Mouse (Mus musculus): Measurements from ENCODE around the gene AB124611. TPM values are rescaled to one million over a fixed set of nuclear protein-coding genes. Genes with fewer than 3 reads are reported as not detected.
A peak's percentile ranks its signal among the peaks of the same experiment; 100 is the strongest.
"Not testable (repeated sequence)": the region's sequence is repeated elsewhere in the genome, so short reads cannot be mapped to it uniquely, and the experiment has no call there.

The AB124611 gene
- total RNA-seq, 2 experiments from 2014 or later = 1.5 TPM

GRCm38 (mm10) chr9:21592703-21593121, 66.7 kb downstream of the AB124611 start, which contains the start of the genes Timm29 and Yipf2:
Gene Timm29 (plus strand): TSS chr9:21592722.
Gene Yipf2 (minus strand): TSS chr9:21592828.
- intact Hi-C loops (cut with DNase I) = loop anchor here (2.0 to 5.0 kb wide), 2 partner anchors 24 to 45 kb away; partner anchors contain the start of genes Carm1 and Smarca4
- peak; percentile 80 for DNase-seq (ENCODE audit: low spot score)

- no peak for DNase-seq (ENCODE audit: low spot score)
- intact Hi-C loops (cut with DNase I) = loop anchor here (2.0 to 5.0 kb wide), 2 partner anchors 24 to 46 kb away; partner anchors contain the start of genes Carm1 and Smarca4
These were observed 67.2 kb downstream of the AB124611 start for GRCm38 (mm10) chr9:21593122-21593721.

GRCm38 (mm10) chr9:21594350-21594749, 68.4 kb downstream of the AB124611 start:
- intact Hi-C loops (cut with DNase I) = loop anchor here (5.0 kb wide), 1 partner anchor 47 kb away; the partner anchor contains the start of gene Carm1
- DNase-seq (ENCODE audit: low spot score) = not testable (repeated sequence)

- intact Hi-C loops (cut with DNase I) = loop anchor here (5.0 kb wide), 1 partner anchor 48 kb away; the partner anchor contains the start of gene Carm1
- DNase-seq (ENCODE audit: low spot score) = no peak
These were observed 68.9 kb downstream of the AB124611 start for GRCm38 (mm10) chr9:21594838-21595237.

Small RNAs within 50 kb of the gene (microRNA-seq; reads per million reads assigned to microRNA genes)
- gene Mir199a-1 = not detected

Other genes with a start within 250 kb of the AB124611 start
- 10 to 100 TPM; 15.9 to 17.4 TPM for gene Kri1, start 238.2 kb upstream of the AB124611 start, total RNA-seq (2021)
- 10 to 100 TPM; 15.1 to 16.8 TPM for gene Cdkn2d, start 234.8 kb upstream of the AB124611 start, total RNA-seq (2021)
- gene Ap1m2, start 213.8 kb upstream of the AB124611 start, total RNA-seq (2021) = not detected
- 100 to 1,000 TPM in 1 of 2 experiments, 10 to 100 TPM in 1; 99.2 to 113 TPM for gene Slc44a2, start 205.5 kb upstream of the AB124611 start, total RNA-seq (2021)
- 10 to 100 TPM; 25.9 to 29.6 TPM for gene Ilf3, start 158.3 kb upstream of the AB124611 start, total RNA-seq (2021)
- gene Qtrt1, start 114.3 kb upstream of the AB124611 start, total RNA-seq (2021) = 10 to 100 TPM in 1 of 2 experiments, 1 to 10 TPM in 1; 7.1 to 10.0 TPM
- gene Dnm2, start 101.3 kb upstream of the AB124611 start, total RNA-seq (2021) = 10 to 100 TPM; 66.2 to 74.4 TPM
- gene Tmed1, start 15.9 kb upstream of the AB124611 start, total RNA-seq (2021) = 10 to 100 TPM; 45.3 to 45.4 TPM
- gene Carm1, start 20.7 kb downstream of the AB124611 start, total RNA-seq (2021) = 10 to 100 TPM; 48.2 to 53.2 TPM
- 10 to 100 TPM; 52.2 to 55.9 TPM for gene Timm29, start 66.5 kb downstream of the AB124611 start, total RNA-seq (2021)
- 1 to 10 TPM; 6.9 to 7.1 TPM for gene Yipf2, start 66.7 kb downstream of the AB124611 start, total RNA-seq (2021)
- 10 to 100 TPM; 46.4 to 48.1 TPM for gene Smarca4, start 90.0 kb downstream of the AB124611 start, total RNA-seq (2021)
- 1 to 10 TPM; 2.7 to 3.1 TPM for gene Ldlr, start 197.3 kb downstream of the AB124611 start, total RNA-seq (2021)
- 1 to 10 TPM; 3.2 to 4.0 TPM for gene Spc24, start 234.1 kb downstream of the AB124611 start, total RNA-seq (2021)

All from heart, postnatal 25 days (tissue).